Mouse (Mus musculus): ENCODE data around the gene Mfsd4b5. TPM values are rescaled to one million over a fixed set of nuclear protein-coding genes. Genes with fewer than 3 reads are reported as not detected.
A peak's percentile ranks its signal among the peaks of the same experiment; 100 is the strongest.

Gene Mfsd4b5
- polyA plus RNA-seq, 1 experiment, result 0.74 TPM

GRCm38 (mm10) chr10:39908768-39909441, 77.5 kb downstream of the Mfsd4b5 start:
- peaks cover 17% of the 10 kb centered on the region for H3K4me1 ChIP-seq (ENCODE audit: control insufficient read depth, insufficient read depth, insufficient read length, low read length)

More at GRCm38 (mm10) chr10:39908768-39909441, 77.5 kb downstream of the Mfsd4b5 start:
- 22% methylated on average over 13 of the region's 13 CpGs for WGBS
- Histone ChIP-seq H3K27me3 (ENCODE audit: control insufficient read depth, insufficient read depth, low read length) (no peaks in the 10 kb centered on the region), H3K36me3 (ENCODE audit: control insufficient read depth, insufficient read depth, low read length) (no peaks in the 10 kb centered on the region), H3K4me3 (ENCODE audit: low read depth, low read length) (peak overlapping the region; percentile 66), H3K27ac (ENCODE audit: insufficient read depth, low read depth, low read length) (peak overlapping the region; percentile 97)
- TF ChIP-seq CTCF (IDR thresholded peaks at IDR 0.05; ENCODE audit: extremely low read depth, insufficient read length, insufficient replicate concordance, low read depth, low read length) (no peak), POLR2A (IDR thresholded peaks at IDR 0.05; ENCODE audit: low read depth, low read length) (no peak)

Other genes with a start within 250 kb of the Mfsd4b5 start
- 0.43 and 0.52 TPM in 2 replicates for gene Mfsd4b4, start 87.4 kb downstream of the Mfsd4b5 start, polyA plus RNA-seq (2012; rRNA removed)
- gene Mfsd4b2, start 59.7 kb downstream of the Mfsd4b5 start, polyA plus RNA-seq (2012; rRNA removed), result 6.4 and 21.7 TPM in 2 replicates
- gene Mfsd4b3, start 26.5 kb downstream of the Mfsd4b5 start, polyA plus RNA-seq (2012; rRNA removed), result 8.2 and 13.3 TPM in 2 replicates
- 0.05 TPM in 1 of 2 replicates, not detected in the other for gene Mfsd4b1, start 38.6 kb upstream of the Mfsd4b5 start, polyA plus RNA-seq (2012; rRNA removed)
- gene Slc16a10, start 155.6 kb upstream of the Mfsd4b5 start, polyA plus RNA-seq (2012; rRNA removed), result 35.1 and 114 TPM in 2 replicates